Mouse (Mus musculus) heart, embryonic 11.5 days (tissue): ENCODE measurements around the gene Atp6v0d1. TPM values are rescaled to one million over a fixed set of nuclear protein-coding genes. Genes with fewer than 3 reads are reported as not detected.
"Not testable (repeated sequence)": the region's sequence is repeated elsewhere in the genome, so short reads cannot be mapped to it uniquely, and the experiment has no call there.

Source experiments
- ATAC-seq: fragments of 200-750 bp; cut with Nextera tagmentation; replicated peaks from 2 replicates; pipeline ENCODE4 v1.8.0; 2017; ENCODE audit warnings: moderate library complexity; ENCODE audit not compliant: insufficient number of reproducible peaks, low FRiP score, low TSS enrichment
- H3K27ac ChIP-seq: fragments of 300-500 bp; sonication (generic); 2 replicates; pipeline ENCODE4 v1.5.1; 2014; ENCODE audit warnings: mild to moderate bottlenecking, low read depth, low read length
- H3K27me3 ChIP-seq: fragments of 300-500 bp; sonication (generic); 2 replicates; pipeline ENCODE4 v1.6.1; 2014; ENCODE audit warnings: mild to moderate bottlenecking, low read length, mixed read lengths; ENCODE audit not compliant: control insufficient read depth, insufficient read depth
- H3K36me3 ChIP-seq: fragments of 300-500 bp; sonication (generic); 2 replicates; pipeline ENCODE4 v1.6.1; 2014; ENCODE audit warnings: mild to moderate bottlenecking, low read length, moderate library complexity, mixed read lengths; ENCODE audit not compliant: control insufficient read depth, insufficient read depth
- H3K4me1 ChIP-seq: fragments of 300-500 bp; sonication (generic); 2 replicates; pipeline ENCODE4 v1.6.1; 2014; ENCODE audit warnings: low read length; ENCODE audit not compliant: control insufficient read depth, insufficient read depth
- H3K4me2 ChIP-seq: fragments of 300-500 bp; sonication (generic); 2 replicates; pipeline ENCODE4 v1.6.1; 2014; ENCODE audit warnings: mild to moderate bottlenecking, moderate library complexity
- H3K4me3 ChIP-seq: fragments of 300-500 bp; sonication (generic); 2 replicates; pipeline ENCODE4 v1.5.1; 2014; ENCODE audit warnings: low read depth, low read length
- H3K9ac ChIP-seq: fragments of 300-500 bp; sonication (generic); 2 replicates; pipeline ENCODE4 v1.6.1; 2014; ENCODE audit warnings: mild to moderate bottlenecking, low read depth, low read length, moderate library complexity
- H3K9me3 ChIP-seq: fragments of 300-500 bp; sonication (generic); replicated peaks from 2 replicates; pipeline ENCODE4 v1.6.1; 2016; ENCODE audit warnings: low read length; ENCODE audit not compliant: control insufficient read depth
- WGBS: fragments of 180-500 bp; shearing (Covaris S2); extraction: QIAGEN DNeasy Blood & Tissue Kit; methylation state at CpG from one replicate; pipeline ENCODE4 v1.1.7; 2014; ENCODE audit not compliant: insufficient replicate concordance; 5-methylcytosine and 5-hydroxymethylcytosine counted together
- polyA plus RNA-seq: library from polyadenylated mRNA; unstranded; fragments of >200 nt; fragmentation: Nextera tagmentation; extraction: Ambion mirVana; gene quantifications from 2 replicates; pipeline ENCODE4 v1.2.1, GENCODE M21; 2014

Atp6v0d1 gene
- polyA plus RNA-seq, 1 experiment from 2014 or later, result 80.7 TPM

- H3K4me1 ChIP-seq, result peaks cover 22% of the 10 kb centered on the region
- 2% methylated on average over 28 of the region's 30 CpGs for WGBS
- peak overlapping the region; percentile 84 for H3K9ac ChIP-seq
- peak overlapping the region; percentile 67 for H3K4me3 ChIP-seq
- peak; percentile 69 for ATAC-seq
- H3K9me3 ChIP-seq, result no peaks in the 10 kb centered on the region
- H3K36me3 ChIP-seq, result no peaks in the 10 kb centered on the region
- no peaks in the 10 kb centered on the region for H3K27me3 ChIP-seq
- H3K27ac ChIP-seq, result peak overlapping the region; percentile 94
- H3K4me2 ChIP-seq, result peak overlapping the region; percentile 81
These were observed 40.6 kb upstream of the Atp6v0d1 start for GRCm38 (mm10) chr8:105606189-105607023.

- no peak; the same call in none of the 2 replicates for ATAC-seq
- Histone ChIP-seq H3K27ac (peak overlapping the region; percentile 94), H3K9me3 (no peaks in the 10 kb centered on the region), H3K9ac (peak overlapping the region; percentile 84), H3K36me3 (no peaks in the 10 kb centered on the region), H3K4me3 (peak overlapping the region; percentile 67), H3K27me3 (no peaks in the 10 kb centered on the region), H3K4me1 (peaks cover 22% of the 10 kb centered on the region), H3K4me2 (peak overlapping the region; percentile 81)
- WGBS, result under 1% methylated on average over 32 of the region's 39 CpGs
These were observed 39.8 kb upstream of the Atp6v0d1 start for GRCm38 (mm10) chr8:105605491-105606188.

GRCm38 (mm10) chr8:105604804-105605381, 39.0 kb upstream of the Atp6v0d1 start, which contains the start of gene Ripor1:
Gene Ripor1 (plus strand): TSS chr8:105605255.
- peak within 1 kb of the TSS; percentile 67 for H3K4me3 ChIP-seq
- peak within 1 kb of the TSS; percentile 81 for H3K4me2 ChIP-seq
- under 1% methylated on average over 32 of the region's 42 CpGs for WGBS
- H3K9ac ChIP-seq, result peak within 1 kb of the TSS; percentile 84
- no peaks in the 10 kb centered on the region for H3K9me3 ChIP-seq
- no peaks in the 10 kb centered on the region for H3K27me3 ChIP-seq
- peaks cover 22% of the 10 kb centered on the region for H3K4me1 ChIP-seq
- peak within 1 kb of the TSS; percentile 94 for H3K27ac ChIP-seq
- peak; percentile 75 for ATAC-seq
- no peaks in the 10 kb centered on the region for H3K36me3 ChIP-seq

- not testable (repeated sequence) for H3K9ac ChIP-seq, H3K9me3 ChIP-seq, H3K4me2 ChIP-seq, H3K27ac ChIP-seq, ATAC-seq, H3K27me3 ChIP-seq, H3K36me3 ChIP-seq, H3K4me3 ChIP-seq
- peaks cover 14% of the 10 kb centered on the region for H3K4me1 ChIP-seq
- WGBS, result 67% methylated on average over 3 of the region's 3 CpGs
These were observed 36.7 kb upstream of the Atp6v0d1 start for GRCm38 (mm10) chr8:105602540-105602939.

- Histone ChIP-seq H3K4me1 (peaks cover 11% of the 10 kb centered on the region), H3K9me3 (no peaks in the 10 kb centered on the region), H3K9ac (no peak overlapping the region), H3K4me3 (no peak overlapping the region), H3K27ac (no peak overlapping the region), H3K27me3 (no peaks in the 10 kb centered on the region), H3K36me3 (no peaks in the 10 kb centered on the region), H3K4me2 (no peak overlapping the region)
- WGBS, result 64% methylated on average over 5 of the region's 5 CpGs
- ATAC-seq, result no peak
These were observed 35.5 kb upstream of the Atp6v0d1 start for GRCm38 (mm10) chr8:105601301-105601700.

- H3K9me3 ChIP-seq, result no peaks in the 10 kb centered on the region
- H3K27ac ChIP-seq, result no peak overlapping the region
- no peak overlapping the region for H3K4me2 ChIP-seq
- H3K4me1 ChIP-seq, result peaks cover 14% of the 10 kb centered on the region
- H3K4me3 ChIP-seq, result no peak overlapping the region
- ATAC-seq, result no peak
- H3K27me3 ChIP-seq, result no peaks in the 10 kb centered on the region
- no peak overlapping the region for H3K9ac ChIP-seq
- no peaks in the 10 kb centered on the region for H3K36me3 ChIP-seq
- WGBS, result 57% methylated on average over 6 of the region's 6 CpGs
These were observed 32.9 kb upstream of the Atp6v0d1 start for GRCm38 (mm10) chr8:105598777-105599176.

- H3K27ac ChIP-seq, result no peak overlapping the region
These were observed 30.7 kb upstream of the Atp6v0d1 start for GRCm38 (mm10) chr8:105596362-105597034.

More at GRCm38 (mm10) chr8:105596362-105597034, 30.7 kb upstream of the Atp6v0d1 start:
- Histone ChIP-seq H3K27me3 (no peaks in the 10 kb centered on the region), H3K4me2 (peak overlapping the region; percentile 61), H3K4me3 (peak overlapping the region; percentile 23), H3K9me3 (no peaks in the 10 kb centered on the region), H3K9ac (0 out of 2 replicates have a peak overlapping the region, but pooled peaks have one; percentile 7), H3K4me1 (peaks cover 14% of the 10 kb centered on the region), H3K36me3 (no peaks in the 10 kb centered on the region)
- WGBS, result 6% methylated on average over 14 of the region's 14 CpGs
- ATAC-seq, result peak; percentile 46; the same call in 1 of the 2 replicates
